Mouse (Mus musculus): ENCODE results near the gene Sema4d.

DNA sequence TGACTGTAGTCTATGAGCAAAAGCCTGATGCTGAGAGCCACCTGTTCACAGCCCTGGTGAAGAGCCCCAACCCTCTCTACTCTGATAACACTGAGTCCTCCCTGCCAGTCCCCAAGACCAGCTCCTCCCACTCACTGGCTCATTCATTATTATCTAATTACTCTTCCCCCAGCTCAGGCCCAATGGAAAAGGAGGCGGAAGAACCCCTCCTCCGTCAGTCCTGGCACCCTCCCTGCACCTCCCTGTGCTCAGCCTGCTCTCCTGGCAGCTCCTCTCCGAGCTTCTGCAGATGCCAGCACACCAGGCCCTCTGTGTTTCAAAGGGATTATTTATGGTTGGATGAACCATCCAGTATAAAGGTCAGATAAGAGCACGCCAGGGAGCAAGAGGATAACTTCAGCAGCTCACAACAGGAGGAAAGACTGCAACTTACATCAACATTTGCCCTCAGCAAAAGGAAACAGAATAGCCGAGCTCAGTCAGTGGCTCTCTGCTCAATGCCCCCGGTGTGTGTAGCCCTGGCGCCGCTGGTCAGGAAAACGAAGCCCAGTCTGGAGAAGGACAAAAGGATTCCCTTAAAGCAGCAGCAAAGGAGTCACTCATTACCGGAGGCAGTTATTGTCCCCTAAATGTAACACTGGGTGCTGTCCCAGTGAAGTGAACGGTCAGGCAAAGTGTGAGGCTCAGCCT, 16.4 kb downstream of the Sema4d start:
- TF ChIP-seq ZC3H11A (IDR thresholded peaks at IDR 0.05; ENCODE audit: borderline replicate concordance, low read depth, low read length): no peak
- no peak for TF ChIP-seq MAFK (IDR thresholded peaks at IDR 0.05; ENCODE audit: insufficient read depth, low read depth, low read length)
- no peak for TF ChIP-seq HCFC1 (IDR thresholded peaks at IDR 0.05; ENCODE audit: borderline replicate concordance, insufficient read depth, low read length)
- no peak for TF ChIP-seq ZNF384 (IDR thresholded peaks at IDR 0.05; ENCODE audit: low read depth, low read length)
